Mouse (Mus musculus): ENCODE measurements around the gene Slc44a5. TPM values are rescaled to one million over a fixed set of nuclear protein-coding genes. Genes with fewer than 3 reads are reported as not detected.

The Slc44a5 gene
- polyA plus RNA-seq, 1 experiment from 2014 or later: 0.56 TPM

DNA sequence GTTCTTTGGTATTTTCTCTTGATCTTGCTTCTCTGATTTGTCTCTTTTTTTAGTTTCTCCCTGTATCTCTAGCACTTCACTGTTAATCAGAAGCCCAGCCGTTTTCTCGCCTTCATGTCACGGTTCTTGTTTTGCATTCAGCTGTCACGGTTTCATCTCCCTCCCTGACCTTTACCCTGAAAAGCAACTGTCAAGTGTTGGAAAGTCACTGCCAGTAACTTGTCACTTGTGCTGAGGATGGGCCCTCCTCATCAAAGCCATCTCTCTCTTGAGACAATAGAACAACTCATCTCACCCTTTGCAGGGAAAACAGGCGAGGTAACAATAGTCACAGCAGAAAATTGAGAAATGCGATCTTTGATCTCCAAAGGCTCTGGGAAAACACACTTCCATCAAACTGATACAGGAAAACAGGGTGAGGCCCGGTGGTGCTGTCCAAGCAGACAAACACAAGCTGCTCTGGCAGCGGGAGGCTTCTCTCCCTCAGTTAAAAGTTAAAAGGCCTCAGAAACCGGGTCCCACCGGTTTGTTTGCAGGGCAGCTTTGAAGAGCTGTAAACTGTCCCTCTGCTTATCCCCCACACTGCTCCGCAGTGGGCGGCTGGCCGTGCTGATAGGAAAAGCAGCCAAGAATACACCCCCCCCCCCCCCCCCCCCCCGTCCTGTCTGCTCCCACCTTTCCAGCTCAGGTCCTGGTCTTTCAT lies 219.2 kb downstream of the Slc44a5 start:
- H3K9ac ChIP-seq (ENCODE audit: low read depth, low read length): no peak overlapping the region
- no peaks in the 10 kb centered on the region for H3K9me3 ChIP-seq (ENCODE audit: control insufficient read depth, low read length)
- peaks cover 3% of the 10 kb centered on the region; the same call in 1 of the 2 replicates for H3K4me1 ChIP-seq (ENCODE audit: control insufficient read depth, insufficient read depth, low read length)
- 19% methylated on average over 12 of the region's 14 CpGs for WGBS
- no peaks in the 10 kb centered on the region for H3K36me3 ChIP-seq (ENCODE audit: control insufficient read depth, insufficient read depth, low read length)
- no peak overlapping the region for H3K4me3 ChIP-seq (ENCODE audit: low read length)
- ATAC-seq: peak; percentile 47; the same call in 1 of the 2 replicates
- H3K4me2 ChIP-seq (ENCODE audit: low read depth, low read length): no peak overlapping the region
- no peaks in the 10 kb centered on the region for H3K27me3 ChIP-seq (replicated peaks; ENCODE audit: control insufficient read depth, insufficient read depth, low read length)
- H3K27ac ChIP-seq (ENCODE audit: low read length): no peak overlapping the region

DNA sequence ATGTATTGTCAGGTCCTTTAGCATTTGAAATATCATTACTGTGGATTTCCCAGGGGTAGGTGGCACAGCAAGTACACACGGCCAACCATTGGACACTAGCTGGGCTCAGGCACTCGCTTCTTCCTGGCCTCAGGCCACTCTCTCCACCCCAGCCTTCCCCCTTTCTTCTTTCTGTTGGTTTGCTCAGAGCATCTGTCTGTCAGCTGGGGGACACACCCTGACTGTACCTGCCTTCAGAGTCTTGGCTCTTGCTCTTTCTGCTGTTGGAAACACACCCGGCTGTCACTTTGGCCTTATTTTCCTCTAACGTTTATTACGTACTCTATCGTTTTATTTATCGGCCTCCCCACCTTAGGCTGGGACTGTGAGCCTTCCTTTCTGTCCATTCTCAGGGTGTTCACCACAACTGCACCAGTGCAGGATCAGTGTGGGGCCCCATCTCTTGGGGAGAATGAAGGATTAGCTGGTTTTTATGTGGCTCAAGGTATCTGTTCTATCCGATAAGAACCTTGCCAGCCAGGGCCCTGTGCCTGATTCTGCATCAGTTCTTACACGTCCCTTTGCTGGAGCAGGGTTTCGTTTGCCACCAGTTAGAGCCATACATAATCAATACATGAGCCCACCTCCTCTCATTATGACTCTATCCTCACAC lies 220.1 kb downstream of the Slc44a5 start:
- Histone ChIP-seq H3K4me3 (ENCODE audit: low read length) (no peak overlapping the region), H3K4me2 (ENCODE audit: low read depth, low read length) (no peak overlapping the region), H3K9ac (ENCODE audit: low read depth, low read length) (no peak overlapping the region), H3K36me3 (ENCODE audit: control insufficient read depth, insufficient read depth, low read length) (no peaks in the 10 kb centered on the region), H3K27ac (ENCODE audit: low read length) (no peak overlapping the region), H3K4me1 (ENCODE audit: control insufficient read depth, insufficient read depth, low read length) (peaks cover 3% of the 10 kb centered on the region; the same call in 1 of the 2 replicates), H3K9me3 (ENCODE audit: control insufficient read depth, low read length) (no peaks in the 10 kb centered on the region), H3K27me3 (replicated peaks; ENCODE audit: control insufficient read depth, insufficient read depth, low read length) (no peaks in the 10 kb centered on the region)
- peak; percentile 73 for ATAC-seq
- WGBS: 52% methylated on average over 10 of the region's 10 CpGs

DNA sequence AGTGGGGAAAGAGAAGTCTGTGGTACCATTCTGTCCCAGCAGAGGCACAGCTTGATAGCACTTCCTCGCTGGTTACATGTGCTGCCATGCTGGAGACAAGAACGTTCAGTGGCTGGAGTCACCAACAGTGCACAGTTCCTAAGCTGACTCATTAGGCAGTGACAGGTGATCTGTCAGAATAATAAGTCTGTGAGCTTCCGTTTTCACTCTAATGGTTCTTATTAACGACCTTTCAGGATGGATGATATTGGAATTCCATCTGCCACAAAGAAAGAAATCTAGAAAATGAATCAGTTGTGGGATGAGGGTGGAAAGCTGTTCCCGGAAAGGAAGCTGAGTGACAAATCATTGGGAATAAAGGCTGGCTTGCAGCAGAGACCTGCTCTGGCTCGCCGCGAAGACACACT lies 227.2 kb downstream of the Slc44a5 start:
- no peak overlapping the region for H3K4me3 ChIP-seq (ENCODE audit: low read length)
- no peak overlapping the region for H3K9ac ChIP-seq (ENCODE audit: low read depth, low read length)
- WGBS: 45% methylated on average over 8 of the region's 8 CpGs
- H3K4me2 ChIP-seq (ENCODE audit: low read depth, low read length): no peak overlapping the region
- no peaks in the 10 kb centered on the region for H3K27me3 ChIP-seq (replicated peaks; ENCODE audit: control insufficient read depth, insufficient read depth, low read length)
- no peak overlapping the region for H3K27ac ChIP-seq (ENCODE audit: low read length)
- ATAC-seq: no peak
- H3K9me3 ChIP-seq (ENCODE audit: control insufficient read depth, low read length): no peaks in the 10 kb centered on the region
- H3K4me1 ChIP-seq (ENCODE audit: control insufficient read depth, insufficient read depth, low read length): no peaks in the 10 kb centered on the region
- H3K36me3 ChIP-seq (ENCODE audit: control insufficient read depth, insufficient read depth, low read length): no peaks in the 10 kb centered on the region

DNA sequence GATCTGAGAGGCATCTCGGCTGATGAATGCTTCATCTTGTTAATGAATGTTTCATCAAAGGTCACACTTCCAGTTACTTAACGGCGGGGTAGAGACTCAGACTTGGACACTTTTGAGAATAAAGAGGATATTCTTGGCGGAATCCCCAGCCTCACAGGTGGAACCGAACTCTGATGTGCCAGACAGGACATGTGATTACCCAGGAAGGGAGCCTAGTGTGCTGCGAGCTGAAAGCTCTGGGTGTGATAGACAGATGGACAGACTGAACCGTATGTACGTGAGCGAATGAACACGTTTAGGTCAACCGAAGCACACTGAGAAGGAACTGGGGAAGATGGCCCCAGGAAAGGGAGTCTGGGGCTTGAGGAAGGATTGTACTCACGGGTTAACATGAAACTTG lies 228.6 kb downstream of the Slc44a5 start:
- Histone ChIP-seq H3K4me3 (ENCODE audit: low read length) (no peak overlapping the region), H3K4me1 (ENCODE audit: control insufficient read depth, insufficient read depth, low read length) (no peaks in the 10 kb centered on the region), H3K36me3 (ENCODE audit: control insufficient read depth, insufficient read depth, low read length) (no peaks in the 10 kb centered on the region), H3K9ac (ENCODE audit: low read depth, low read length) (no peak overlapping the region), H3K4me2 (ENCODE audit: low read depth, low read length) (no peak overlapping the region), H3K27me3 (replicated peaks; ENCODE audit: control insufficient read depth, insufficient read depth, low read length) (no peaks in the 10 kb centered on the region), H3K27ac (ENCODE audit: low read length) (no peak overlapping the region), H3K9me3 (ENCODE audit: control insufficient read depth, low read length) (no peaks in the 10 kb centered on the region)
- 89% methylated on average over 12 of the region's 12 CpGs for WGBS
- no peak for ATAC-seq

DNA sequence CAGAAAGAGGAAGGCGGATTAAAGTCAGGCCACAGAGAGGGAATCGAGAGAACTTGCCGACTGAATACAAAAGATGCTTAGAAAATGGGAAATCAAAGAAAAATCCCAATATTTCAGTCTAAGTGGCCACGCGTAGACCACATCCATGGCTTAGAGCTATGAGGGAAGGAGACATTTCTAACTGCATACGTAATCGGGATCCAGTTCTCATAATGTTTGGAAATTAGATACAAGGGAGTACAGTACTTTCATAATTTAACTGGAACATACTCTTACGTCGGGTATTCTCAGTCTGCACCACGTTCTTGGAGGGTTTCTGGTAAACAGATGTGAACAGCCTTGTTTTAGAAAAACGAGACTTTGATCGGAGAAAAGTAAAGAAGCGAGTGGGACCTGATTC lies 229.1 kb downstream of the Slc44a5 start:
- no peaks in the 10 kb centered on the region for H3K27me3 ChIP-seq (replicated peaks; ENCODE audit: control insufficient read depth, insufficient read depth, low read length)
- no peak for ATAC-seq
- WGBS: 85% methylated on average over 13 of the region's 13 CpGs
- no peak overlapping the region for H3K27ac ChIP-seq (ENCODE audit: low read length)
- no peaks in the 10 kb centered on the region for H3K9me3 ChIP-seq (ENCODE audit: control insufficient read depth, low read length)
- H3K9ac ChIP-seq (ENCODE audit: low read depth, low read length): no peak overlapping the region
- no peak overlapping the region for H3K4me3 ChIP-seq (ENCODE audit: low read length)
- H3K36me3 ChIP-seq (ENCODE audit: control insufficient read depth, insufficient read depth, low read length): no peaks in the 10 kb centered on the region
- H3K4me1 ChIP-seq (ENCODE audit: control insufficient read depth, insufficient read depth, low read length): no peaks in the 10 kb centered on the region
- no peak overlapping the region for H3K4me2 ChIP-seq (ENCODE audit: low read depth, low read length)

DNA sequence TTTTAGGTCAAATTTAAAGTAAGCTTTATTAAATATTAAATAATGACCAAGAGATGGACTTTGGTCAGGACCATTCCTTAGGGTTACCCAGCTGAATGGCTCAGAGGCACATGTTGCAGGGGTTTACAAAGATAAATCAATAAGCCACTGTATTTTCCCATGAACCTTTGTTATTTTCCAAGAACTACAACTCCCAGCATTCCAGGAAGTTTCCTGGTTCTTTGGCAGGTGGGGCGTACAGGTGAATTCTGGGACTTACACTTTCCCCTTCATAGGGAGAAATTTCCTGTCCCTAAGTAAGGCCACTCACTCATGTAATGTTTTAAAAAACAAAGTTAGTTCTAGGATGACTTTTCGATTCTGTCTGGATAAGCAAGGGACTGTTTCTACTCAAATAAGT lies 235.2 kb downstream of the Slc44a5 start:
- Histone ChIP-seq H3K9me3 (ENCODE audit: control insufficient read depth, low read length) (no peaks in the 10 kb centered on the region), H3K4me2 (ENCODE audit: low read depth, low read length) (no peak overlapping the region), H3K27me3 (replicated peaks; ENCODE audit: control insufficient read depth, insufficient read depth, low read length) (no peaks in the 10 kb centered on the region), H3K4me1 (ENCODE audit: control insufficient read depth, insufficient read depth, low read length) (no peaks in the 10 kb centered on the region), H3K9ac (ENCODE audit: low read depth, low read length) (no peak overlapping the region), H3K4me3 (ENCODE audit: low read length) (no peak overlapping the region), H3K27ac (ENCODE audit: low read length) (no peak overlapping the region), H3K36me3 (ENCODE audit: control insufficient read depth, insufficient read depth, low read length) (no peaks in the 10 kb centered on the region)
- no peak for ATAC-seq
- WGBS: 91% methylated on average over 2 of the region's 2 CpGs

DNA sequence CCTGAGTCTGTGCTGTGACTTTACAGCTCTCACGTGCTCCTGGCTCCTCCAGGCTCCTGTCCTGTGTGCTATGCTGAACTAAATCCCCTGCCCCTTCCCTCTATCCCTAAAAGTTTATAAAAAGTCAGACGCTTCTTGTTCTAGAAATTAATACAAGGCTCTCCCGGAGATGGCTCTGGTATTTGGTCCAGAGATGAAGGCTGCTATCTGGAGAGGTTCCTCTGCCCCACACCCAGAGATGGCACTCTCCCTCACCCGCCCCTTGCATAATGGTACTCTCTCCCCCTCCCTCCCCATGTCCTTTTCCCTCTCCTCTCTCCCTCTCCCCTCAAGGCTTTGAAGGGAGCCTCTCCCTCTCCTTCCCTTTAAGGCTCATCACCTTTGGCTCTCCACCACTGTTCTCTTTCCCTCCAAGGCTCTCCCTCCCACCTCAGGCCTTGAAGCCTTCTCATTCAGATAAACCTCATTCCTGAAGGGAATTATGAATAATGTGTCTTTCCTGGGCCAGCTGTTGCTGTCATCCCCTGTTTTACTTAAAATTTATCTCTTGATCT lies 236.0 kb downstream of the Slc44a5 start:
- H3K9ac ChIP-seq (ENCODE audit: low read depth, low read length): no peak overlapping the region
- H3K4me1 ChIP-seq (ENCODE audit: control insufficient read depth, insufficient read depth, low read length): no peaks in the 10 kb centered on the region
- H3K27ac ChIP-seq (ENCODE audit: low read length): no peak overlapping the region
- no peak overlapping the region for H3K4me2 ChIP-seq (ENCODE audit: low read depth, low read length)
- no peak for ATAC-seq
- H3K9me3 ChIP-seq (ENCODE audit: control insufficient read depth, low read length): no peaks in the 10 kb centered on the region
- 28% methylated on average over 4 of the region's 4 CpGs for WGBS
- no peaks in the 10 kb centered on the region for H3K27me3 ChIP-seq (replicated peaks; ENCODE audit: control insufficient read depth, insufficient read depth, low read length)
- no peak overlapping the region for H3K4me3 ChIP-seq (ENCODE audit: low read length)
- no peaks in the 10 kb centered on the region for H3K36me3 ChIP-seq (ENCODE audit: control insufficient read depth, insufficient read depth, low read length)

DNA sequence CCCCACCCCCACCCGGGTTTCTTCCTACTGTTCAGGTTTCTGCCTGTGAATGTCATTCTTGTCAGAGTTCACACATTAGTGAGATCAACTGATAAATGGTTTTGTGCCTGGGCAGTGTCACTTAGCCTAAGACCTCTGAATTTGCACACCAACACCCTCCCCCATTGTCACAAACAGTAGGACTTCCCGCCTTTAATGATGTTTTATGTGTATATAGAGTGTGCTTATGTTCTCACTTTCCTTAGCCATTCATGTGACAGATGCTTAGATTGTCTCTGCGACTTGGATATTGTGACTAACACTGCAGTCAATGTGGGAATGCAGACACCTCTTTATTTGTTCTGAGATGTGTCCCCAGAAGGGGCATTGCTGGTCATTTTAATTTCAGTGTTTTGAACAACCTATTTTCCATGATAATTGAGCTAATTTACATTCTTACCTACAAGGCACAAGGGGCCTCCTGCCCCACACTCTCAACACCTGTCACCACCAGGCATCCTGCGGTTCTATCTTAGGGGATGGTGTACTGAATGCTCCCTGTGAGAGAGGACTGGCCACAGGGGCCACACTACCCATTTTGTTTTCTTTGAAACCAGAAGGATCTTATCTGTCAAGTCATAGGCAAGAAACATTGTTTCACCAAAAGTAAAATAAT lies 236.7 kb downstream of the Slc44a5 start:
- H3K4me1 ChIP-seq (ENCODE audit: control insufficient read depth, insufficient read depth, low read length): no peaks in the 10 kb centered on the region
- no peak for ATAC-seq
- no peak overlapping the region for H3K4me3 ChIP-seq (ENCODE audit: low read length)
- no peaks in the 10 kb centered on the region for H3K36me3 ChIP-seq (ENCODE audit: control insufficient read depth, insufficient read depth, low read length)
- no peaks in the 10 kb centered on the region for H3K27me3 ChIP-seq (replicated peaks; ENCODE audit: control insufficient read depth, insufficient read depth, low read length)
- no peak overlapping the region for H3K9ac ChIP-seq (ENCODE audit: low read depth, low read length)
- H3K9me3 ChIP-seq (ENCODE audit: control insufficient read depth, low read length): no peaks in the 10 kb centered on the region
- H3K4me2 ChIP-seq (ENCODE audit: low read depth, low read length): no peak overlapping the region
- WGBS: 21% methylated on average over 4 of the region's 4 CpGs
- no peak overlapping the region for H3K27ac ChIP-seq (ENCODE audit: low read length)

DNA sequence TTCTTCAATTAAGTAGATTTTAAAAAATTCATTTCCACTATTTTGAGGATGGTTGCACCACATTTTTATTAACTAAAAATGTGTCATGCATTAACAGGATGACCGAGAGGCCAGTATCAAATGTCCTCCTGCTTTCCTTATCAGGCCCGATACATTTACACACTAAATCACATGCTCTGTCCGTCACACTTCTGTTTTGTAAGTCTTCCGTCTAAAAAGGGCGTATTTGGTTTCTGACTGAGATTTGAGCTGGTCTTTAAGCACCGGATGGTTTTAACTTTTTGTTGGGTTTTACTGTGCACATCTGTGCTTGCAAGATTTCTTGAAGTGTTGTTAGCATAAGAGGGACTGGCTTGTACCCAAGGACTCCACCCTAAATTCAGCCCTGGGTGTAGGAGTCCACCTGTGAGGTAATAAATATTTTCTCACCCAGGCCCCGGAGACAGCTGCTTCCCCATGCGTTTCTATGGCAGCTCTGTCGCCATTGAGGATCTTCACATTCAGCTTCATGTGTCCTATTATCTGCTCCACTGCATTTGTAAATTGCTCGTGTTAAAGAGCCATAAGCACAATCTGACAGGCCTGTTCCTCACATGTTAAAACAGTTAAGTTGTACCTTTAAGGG lies 237.3 kb downstream of the Slc44a5 start:
- H3K36me3 ChIP-seq (ENCODE audit: control insufficient read depth, insufficient read depth, low read length): no peaks in the 10 kb centered on the region
- H3K27ac ChIP-seq (ENCODE audit: low read length): no peak overlapping the region
- H3K27me3 ChIP-seq (replicated peaks; ENCODE audit: control insufficient read depth, insufficient read depth, low read length): no peaks in the 10 kb centered on the region
- H3K9ac ChIP-seq (ENCODE audit: low read depth, low read length): no peak overlapping the region
- no peak overlapping the region for H3K4me3 ChIP-seq (ENCODE audit: low read length)
- 57% methylated on average over 10 of the region's 10 CpGs for WGBS
- H3K4me1 ChIP-seq (ENCODE audit: control insufficient read depth, insufficient read depth, low read length): no peaks in the 10 kb centered on the region
- no peak overlapping the region for H3K4me2 ChIP-seq (ENCODE audit: low read depth, low read length)
- no peaks in the 10 kb centered on the region for H3K9me3 ChIP-seq (ENCODE audit: control insufficient read depth, low read length)
- ATAC-seq: no peak

Data from intestine, embryonic 16.5 days (tissue).